Mouse (Mus musculus) brain, embryonic 14.5 days (tissue): ENCODE measurements around the gene Grb7.

Source experiments
- CTCF ChIP-seq: fragments of 200-500 bp; IDR thresholded peaks from 2 replicates; pipeline ENCODE4 v1.5.1; 2012; ENCODE audit warnings: inconsistent platforms, mild to moderate bottlenecking, moderate library complexity, borderline replicate concordance; ENCODE audit not compliant: insufficient read depth, insufficient read length; ENCODE audit errors: extremely low read depth
- POLR2A ChIP-seq: fragments of 200-500 bp; IDR thresholded peaks from 2 replicates; pipeline ENCODE4 v1.6.1; 2012; ENCODE audit warnings: mild to moderate bottlenecking, inconsistent platforms, borderline replicate concordance; ENCODE audit not compliant: poor library complexity, insufficient read depth, insufficient read length, severe bottlenecking; ENCODE audit errors: extremely low read depth

GRCm38 (mm10) chr11:98457367-98458120, 11.3 kb downstream of the Grb7 start:
- TF ChIP-seq POLR2A (0 out of 2 replicates have a peak, but pooled peaks have one; percentile 42), CTCF (peak; percentile 74)
